Mouse (Mus musculus) thymus, postnatal 10 days (tissue): ENCODE data around the gene Tmem160.

ENCODE experiments used
- DNase-seq, 2 experiments: peaks; one replicate each; pipeline ENCODE4 v3.0.0; 2021; ENCODE audit warnings: low spot score in 2 of 2

Gene Tmem160

DNA sequence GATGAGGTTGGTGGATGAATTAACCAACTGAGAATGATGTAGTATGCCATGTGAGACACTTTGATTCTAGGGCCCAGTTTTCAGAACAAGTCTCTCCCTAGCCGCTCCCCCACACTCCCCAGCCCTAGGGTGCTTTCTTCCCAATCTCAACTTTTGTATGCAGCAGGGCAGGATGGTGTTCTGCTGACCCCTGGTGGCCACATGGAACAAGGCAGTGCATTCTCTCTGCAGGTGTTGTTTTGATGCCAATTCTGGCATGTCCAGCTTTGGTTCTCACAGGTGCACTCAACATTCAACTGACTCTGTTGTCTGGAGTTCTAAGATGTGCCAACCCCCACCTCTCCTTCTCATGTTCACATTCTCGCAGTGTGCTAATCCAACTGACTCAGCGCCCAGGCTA, 39.2 kb downstream of the Tmem160 start:
- DNase-seq: peak; percentile 65 to 81

DNA sequence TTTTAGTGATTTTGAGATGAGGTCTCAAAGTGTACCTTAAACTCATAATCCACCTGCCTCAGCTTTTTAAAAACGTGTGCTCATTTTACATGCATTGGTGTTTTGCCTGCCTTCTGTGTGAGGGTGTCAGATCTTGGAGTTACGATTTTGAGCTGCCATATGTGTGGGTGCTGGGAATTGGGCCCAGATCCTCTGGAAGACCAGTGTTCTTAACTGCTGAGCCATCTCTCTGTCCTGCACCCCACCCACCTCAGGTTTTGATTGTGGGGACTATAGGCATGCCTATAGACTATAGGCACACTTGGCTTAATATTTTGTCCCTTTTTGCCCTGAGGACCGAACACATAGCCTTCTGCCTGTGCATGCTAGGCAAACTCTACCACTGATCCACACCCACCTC, 39.6 kb downstream of the Tmem160 start:
- DNase-seq: no peak

DNA sequence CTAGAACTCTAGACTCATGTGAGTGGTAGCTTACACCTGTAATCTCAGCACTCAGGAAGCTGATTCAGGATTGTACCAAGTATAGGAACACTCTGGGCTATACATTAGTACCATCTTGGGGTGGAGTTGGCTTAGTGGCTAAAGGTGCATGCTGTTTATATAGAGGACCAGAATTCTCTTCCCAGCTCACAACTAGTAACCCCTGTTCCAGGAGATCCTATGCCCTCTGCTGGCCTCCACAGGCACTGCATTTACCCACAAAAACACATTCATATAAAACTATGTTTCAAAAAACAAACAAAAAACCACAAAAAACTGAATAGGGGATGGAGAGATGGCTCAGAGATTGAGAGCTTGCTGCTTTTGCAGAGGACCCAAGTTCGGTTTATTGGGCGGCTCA, 40.8 kb downstream of the Tmem160 start:
- DNase-seq: peak; percentile 35 to 58

DNA sequence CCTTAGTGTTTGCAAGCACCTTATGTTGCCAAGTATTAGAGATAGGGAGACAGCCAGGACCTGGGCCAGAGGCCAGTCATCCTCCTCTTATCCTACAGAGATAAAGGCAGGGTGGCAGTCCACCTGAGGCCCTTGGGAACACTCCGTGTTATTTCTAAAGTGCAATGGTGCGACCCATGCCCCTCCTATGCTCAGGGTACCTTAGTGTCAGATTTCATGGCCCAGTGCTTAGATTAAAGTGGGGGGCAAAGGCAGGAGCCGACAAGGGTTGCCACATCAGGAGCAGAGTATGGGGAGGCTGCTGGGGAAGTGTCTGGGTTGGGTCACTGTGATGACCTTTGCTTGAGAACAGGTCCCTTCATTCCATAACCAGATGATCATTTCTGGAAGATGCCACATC, 43.7 kb downstream of the Tmem160 start:
- no peak for DNase-seq

DNA sequence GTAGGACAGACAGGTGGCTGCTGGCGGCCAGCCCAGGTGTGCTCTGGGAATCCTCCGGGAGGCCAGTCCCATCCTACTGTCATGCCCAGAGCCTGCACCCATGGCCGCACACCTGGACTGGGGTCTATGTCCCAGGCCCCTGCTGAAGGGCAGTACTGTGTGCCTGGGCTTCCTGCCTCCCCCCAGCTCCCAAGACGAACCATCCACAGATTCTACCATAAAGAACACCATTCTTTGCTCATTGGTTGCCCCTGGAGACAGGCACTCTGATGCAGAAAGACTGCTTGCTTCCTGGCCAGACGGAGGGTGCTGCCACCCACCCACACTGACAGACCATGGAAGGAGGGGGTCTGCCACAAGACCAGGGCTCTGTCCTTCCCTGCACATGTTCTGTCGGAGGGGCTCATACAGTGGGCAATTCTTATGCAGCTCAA, 47.1 kb downstream of the Tmem160 start:
- no peak for DNase-seq

DNA sequence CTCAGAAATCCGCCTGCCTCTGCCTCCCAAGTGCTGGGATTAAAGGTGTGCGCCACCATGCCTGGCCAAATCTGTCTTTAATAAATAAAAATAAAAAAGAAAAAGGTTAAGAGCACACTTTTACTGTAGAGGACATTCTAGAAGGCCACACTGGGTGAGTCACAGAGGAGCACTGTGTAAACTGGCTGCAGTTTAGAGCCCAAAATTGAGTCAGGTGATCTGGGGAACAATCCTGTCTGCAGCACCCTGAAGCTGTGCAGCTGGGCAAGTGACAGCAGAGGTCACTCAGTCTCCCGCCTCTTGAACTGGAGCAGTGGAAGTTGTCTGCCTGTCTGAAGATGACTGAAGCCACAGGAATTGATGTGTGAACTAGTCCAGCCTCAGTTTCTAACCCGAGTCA, 49.0 kb downstream of the Tmem160 start:
- DNase-seq: no peak

DNA sequence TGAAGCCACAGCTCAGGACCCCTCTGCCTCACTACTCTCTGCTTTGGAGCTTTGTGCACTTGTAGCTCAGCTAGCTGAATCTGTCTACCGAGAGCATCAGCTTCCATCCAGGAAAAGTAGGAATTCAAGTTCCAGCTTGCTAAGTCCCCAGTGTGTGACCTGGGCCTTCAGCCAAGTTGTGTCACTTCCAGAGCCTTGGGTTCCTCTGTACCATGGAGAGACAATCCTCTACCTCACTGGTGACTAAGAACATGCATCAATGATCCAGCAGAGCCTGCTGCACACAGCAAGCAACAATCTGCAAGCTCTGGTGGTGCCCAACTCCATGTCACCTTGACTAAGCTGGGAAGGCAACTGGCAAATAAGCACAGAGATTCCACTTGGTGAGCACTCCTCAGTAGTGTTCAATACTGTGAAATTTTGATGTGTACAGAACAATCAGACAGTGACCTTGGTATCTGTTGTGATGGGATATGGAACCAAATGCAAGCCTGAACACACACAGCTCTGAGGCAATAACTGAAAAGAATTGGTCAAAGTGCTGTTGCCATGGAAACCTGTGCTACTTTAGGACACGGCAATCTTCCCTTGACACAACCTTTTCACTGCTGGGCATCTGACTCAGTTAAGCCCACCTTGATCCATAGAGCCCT, 52.1 kb downstream of the Tmem160 start:
- no peak for DNase-seq
